Mouse (Mus musculus): ENCODE results near the gene Ugt1a6a.

DNA sequence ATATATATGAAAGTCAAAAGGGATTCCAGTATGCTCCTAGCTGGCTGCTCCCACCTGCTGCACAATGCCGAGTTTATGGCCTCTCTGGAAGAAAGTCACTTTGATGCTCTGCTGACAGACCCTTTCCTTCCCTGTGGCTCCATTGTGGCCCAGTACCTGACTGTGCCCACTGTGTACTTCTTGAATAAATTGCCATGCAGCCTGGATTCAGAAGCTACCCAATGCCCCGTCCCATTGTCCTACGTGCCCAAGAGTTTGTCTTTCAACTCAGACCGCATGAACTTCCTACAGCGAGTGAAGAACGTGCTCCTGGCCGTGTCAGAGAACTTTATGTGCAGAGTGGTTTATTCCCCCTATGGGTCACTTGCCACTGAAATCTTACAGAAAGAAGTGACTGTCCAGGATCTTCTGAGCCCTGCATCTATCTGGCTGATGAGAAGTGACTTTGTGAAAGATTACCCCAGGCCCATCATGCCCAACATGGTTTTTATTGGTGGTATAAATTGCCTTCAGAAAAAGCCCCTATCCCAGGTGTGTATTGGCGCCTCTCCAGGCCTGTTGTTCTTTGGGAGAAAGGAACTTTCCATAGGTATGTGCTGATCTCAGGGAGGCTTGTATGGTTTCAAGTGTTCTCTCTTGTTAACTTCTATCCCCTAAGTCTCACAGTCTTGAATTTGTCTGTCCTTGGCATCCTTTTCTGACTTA lies 77.9 kb downstream of the Ugt1a6a start:
- no peak for TF ChIP-seq CTCF (IDR thresholded peaks at IDR 0.05; ENCODE audit: insufficient read depth, low read depth, low read length)
- TF ChIP-seq POLR2A (IDR thresholded peaks at IDR 0.05; ENCODE audit: insufficient read depth, low read depth, low read length) = no peak

Measured in olfactory bulb, adult 2 months (tissue).